Comparison of ENCODE assay signal across 9 mouse cellular contexts in the genomic region with DNA sequence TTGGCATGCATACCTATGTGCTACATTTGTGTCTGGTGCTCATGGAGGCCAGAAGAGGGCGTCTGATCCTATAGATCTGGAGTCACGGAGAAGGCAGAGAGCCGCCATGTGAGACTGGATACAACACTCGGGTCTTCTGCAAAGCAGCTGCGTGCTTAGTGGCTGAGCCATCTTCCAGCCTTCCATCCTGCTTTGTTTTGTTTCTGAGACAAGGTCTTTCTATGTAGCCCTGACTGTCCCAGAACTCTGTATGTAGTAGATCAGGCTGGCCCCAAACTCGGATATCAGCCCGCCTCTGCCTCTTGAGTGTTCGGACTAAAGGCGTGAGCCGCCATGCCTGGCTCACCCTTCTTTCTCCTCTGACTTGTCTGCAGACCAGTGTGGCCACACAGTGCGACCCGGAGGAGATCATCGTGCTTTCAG. TPM values are rescaled to one million over a fixed set of nuclear protein-coding genes. Genes with fewer than 3 reads are reported as not detected.
DNase-seq lines count a peak whose midpoint lies in the region; ATAC-seq and TF ChIP-seq lines count a peak whose summit lies in the region.
"Had no signal": no experiment of that assay in that cellular context is flagged by ENCODE, and none has a peak within 500 bp of the region (broad histone marks: within the 10 kb centered on the region; RNA-seq: fewer than 3 reads in every experiment).

No protein-coding gene starts in this region.

- peaks cover 18 to 29% of the 10 kb centered on the region in 2 experiments for H3K4me1 ChIP-seq in heart, embryonic 14.5 days (ENCODE audit: control insufficient read depth in 2 of 2, insufficient read depth in 2 of 2, low read length in 2 of 2)
- H3K4me1 ChIP-seq in G1E (ENCODE audit: insufficient read depth, low read depth, low read length) = peaks cover 85% of the 10 kb centered on the region
- peaks cover 30% of the 10 kb centered on the region for H3K4me1 ChIP-seq in heart, embryonic 16.5 days (ENCODE audit: control insufficient read depth, insufficient read depth, low read length)
- peaks cover 74% of the 10 kb centered on the region for H3K4me1 ChIP-seq in midbrain, embryonic 10.5 days

- peak overlapping the region; percentile 57 for H3K4me2 ChIP-seq in heart, embryonic 14.5 days (ENCODE audit: low read length)
- peak overlapping the region; percentile 66; the same call in 1 of the 2 replicates for H3K4me2 ChIP-seq in heart, embryonic 16.5 days (ENCODE audit: low read depth, low read length)

- no peak for ATAC-seq in heart, embryonic 14.5 days (ENCODE audit: insufficient number of reproducible peaks, insufficient read depth, low FRiP score, low read depth)
- ATAC-seq in G1E (ENCODE audit: extremely low read depth, insufficient number of reproducible peaks, low FRiP score, poor library complexity, severe bottlenecking) = no peak
- ATAC-seq in heart, embryonic 16.5 days (replicated peaks; ENCODE audit: extremely low read depth, insufficient read depth, low FRiP score) = no peak

- no peaks in the 10 kb centered on the region for H3K27me3 ChIP-seq in heart, embryonic 14.5 days (ENCODE audit: control insufficient read depth, insufficient read depth, low read length)
- H3K27me3 ChIP-seq in G1E (ENCODE audit: insufficient read depth, low read length) = no peaks in the 10 kb centered on the region
- no peaks in the 10 kb centered on the region for H3K27me3 ChIP-seq in heart, embryonic 16.5 days (ENCODE audit: control insufficient read depth, insufficient read depth, low read length)
- peaks cover 18% of the 10 kb centered on the region for H3K27me3 ChIP-seq in midbrain, embryonic 10.5 days (ENCODE audit: low read depth, poor library complexity, severe bottlenecking)

- peaks cover 60% of the 10 kb centered on the region for H3K36me3 ChIP-seq in heart, embryonic 14.5 days (ENCODE audit: control insufficient read depth, insufficient read depth, low read length)
- peaks cover 73% of the 10 kb centered on the region for H3K36me3 ChIP-seq in G1E (replicated peaks)
- H3K36me3 ChIP-seq in heart, embryonic 16.5 days (ENCODE audit: control insufficient read depth, insufficient read depth) = peaks cover 43% of the 10 kb centered on the region
- peaks cover 67% of the 10 kb centered on the region for H3K36me3 ChIP-seq in midbrain, embryonic 10.5 days

- no peak for DNase-seq in heart, adult 9 months (ENCODE audit: low spot score in 2 of 2)
- DNase-seq in G1E (ENCODE audit: low spot score) = no peak
- DNase-seq in midbrain, embryonic 10.5 days (ENCODE audit: low spot score) = no peak
- no peak for DNase-seq in embryo, embryonic 10.5 days (ENCODE audit: low spot score)
- DNase-seq in thymus, adult 18-20 months = no peak
- no peak for DNase-seq in frontal cortex, postnatal 14 days (ENCODE audit: low spot score in 2 of 2)

- no peaks in the 10 kb centered on the region for H3K9me3 ChIP-seq in heart, embryonic 14.5 days (ENCODE audit: control insufficient read depth, low read length)
- H3K9me3 ChIP-seq in G1E (replicated peaks) = peaks cover 19% of the 10 kb centered on the region
- no peaks in the 10 kb centered on the region for H3K9me3 ChIP-seq in heart, embryonic 16.5 days (replicated peaks; ENCODE audit: control insufficient read depth, low read length)
- no peaks in the 10 kb centered on the region for H3K9me3 ChIP-seq in midbrain, embryonic 10.5 days (replicated peaks)

- H3K9ac ChIP-seq in heart, embryonic 14.5 days (ENCODE audit: low read length) = no peak overlapping the region; the same call in 1 of the 2 replicates
- peak overlapping the region; percentile 52; the same call in 1 of the 2 replicates for H3K9ac ChIP-seq in heart, embryonic 16.5 days (ENCODE audit: low read length)

- no peak overlapping the region for H3K4me3 ChIP-seq in heart, embryonic 14.5 days (ENCODE audit: control insufficient read depth in 1 of 2, insufficient read depth in 1 of 2, low read depth in 1 of 2, low read length in 2 of 2)
- H3K4me3 ChIP-seq in G1E (ENCODE audit: low read depth, low read length) = peak overlapping the region; percentile 67; the same call in 1 of the 2 replicates
- H3K4me3 ChIP-seq in heart, embryonic 16.5 days (ENCODE audit: low read length) = peak overlapping the region; percentile 74
- peak overlapping the region; percentile 74 for H3K4me3 ChIP-seq in midbrain, embryonic 10.5 days

- WGBS in heart, embryonic 14.5 days = 70% methylated on average over 13 of the region's 13 CpGs
- WGBS in heart, embryonic 16.5 days = 71% methylated on average over 13 of the region's 13 CpGs
- WGBS in midbrain, embryonic 10.5 days = 74% methylated on average over 13 of the region's 13 CpGs

- TF ChIP-seq CTCF in G1E (IDR thresholded peaks at IDR 0.05; ENCODE audit: low read depth, low read length) = no peak

- H3K27ac ChIP-seq in heart, embryonic 14.5 days (replicated peaks in 1 of 2; ENCODE audit: control insufficient read depth in 1 of 2, insufficient read depth in 1 of 2, low read depth in 2 of 2, low read length in 2 of 2) = no peak overlapping the region
- no peak overlapping the region for H3K27ac ChIP-seq in heart, embryonic 16.5 days (ENCODE audit: low read length)
- H3K27ac ChIP-seq in midbrain, embryonic 10.5 days (replicated peaks) = no peak overlapping the region

RNA-seq across cellular contexts. Expression of a gene that starts 0.7 kb away (rescaled TPM):
- polyA plus RNA-seq in heart, embryonic 14.5 days (2014; fragmentation: Nextera tagmentation; extraction: Ambion mirVana) = 44.9 and 47.1 TPM in 2 replicates
- 34.0 and 43.0 TPM in 2 replicates for total RNA-seq in G1E (2014; fragmentation: Nextera tagmentation)
- 17.0 and 18.5 TPM in 2 replicates for total RNA-seq in G1E (2017)
- polyA plus RNA-seq in G1E (2012) = 142 and 157 TPM in 2 replicates
- polyA plus RNA-seq in heart, embryonic 16.5 days (2015; fragmentation: Nextera tagmentation; extraction: Ambion mirVana) = 56.1 and 64.3 TPM in 2 replicates
- polyA plus RNA-seq in midbrain, embryonic 10.5 days (2016; fragmentation: Nextera tagmentation; extraction: Ambion mirVana) = 14.9 and 17.3 TPM in 2 replicates

RNA-seq across cellular contexts. Expression of a gene that starts 0.7 kb away (rescaled TPM):
- 4.5 and 8.9 TPM in 2 replicates for polyA plus RNA-seq in heart, embryonic 14.5 days (2014; fragmentation: Nextera tagmentation; extraction: Ambion mirVana)
- total RNA-seq in G1E (2014; fragmentation: Nextera tagmentation) = 9.5 and 15.8 TPM in 2 replicates
- 19.7 and 22.2 TPM in 2 replicates for total RNA-seq in G1E (2017)
- 41.9 and 42.1 TPM in 2 replicates for polyA plus RNA-seq in G1E (2012)
- 12.8 and 14.0 TPM in 2 replicates for polyA plus RNA-seq in heart, embryonic 16.5 days (2015; fragmentation: Nextera tagmentation; extraction: Ambion mirVana)
- polyA plus RNA-seq in midbrain, embryonic 10.5 days (2016; fragmentation: Nextera tagmentation; extraction: Ambion mirVana) = 23.5 and 24.1 TPM in 2 replicates

RNA-seq across cellular contexts. Expression of a gene that starts 5.8 kb away (rescaled TPM):
- 24.5 and 27.2 TPM in 2 replicates for polyA plus RNA-seq in heart, embryonic 14.5 days (2014; fragmentation: Nextera tagmentation; extraction: Ambion mirVana)
- 72.7 and 73.2 TPM in 2 replicates for total RNA-seq in G1E (2014; fragmentation: Nextera tagmentation)
- 33.0 and 46.3 TPM in 2 replicates for total RNA-seq in G1E (2017)
- polyA plus RNA-seq in G1E (2012) = 58.8 and 67.4 TPM in 2 replicates
- polyA plus RNA-seq in heart, embryonic 16.5 days (2015; fragmentation: Nextera tagmentation; extraction: Ambion mirVana) = 34.8 and 39.4 TPM in 2 replicates
- 77.5 and 82.6 TPM in 2 replicates for polyA plus RNA-seq in midbrain, embryonic 10.5 days (2016; fragmentation: Nextera tagmentation; extraction: Ambion mirVana)

RNA-seq across cellular contexts. Expression of a gene that starts 10.0 kb away (rescaled TPM):
- 0.26 and 0.35 TPM in 2 replicates for polyA plus RNA-seq in heart, embryonic 14.5 days (2014; fragmentation: Nextera tagmentation; extraction: Ambion mirVana)
- total RNA-seq in G1E (2014; fragmentation: Nextera tagmentation) = not detected in 2 replicates
- total RNA-seq in G1E (2017) = not detected in 2 replicates
- polyA plus RNA-seq in G1E (2012) = 0.13 TPM in 1 of 2 replicates, not detected in the other
- 0.30 TPM in 1 of 2 replicates, not detected in the other for polyA plus RNA-seq in heart, embryonic 16.5 days (2015; fragmentation: Nextera tagmentation; extraction: Ambion mirVana)
- polyA plus RNA-seq in midbrain, embryonic 10.5 days (2016; fragmentation: Nextera tagmentation; extraction: Ambion mirVana) = 0.30 TPM in 1 of 2 replicates, not detected in the other
- polyA plus RNA-seq: kidney, adult 2 months had no signal

RNA-seq across cellular contexts. Expression of a gene that starts 14.4 kb away (rescaled TPM):
- polyA plus RNA-seq in heart, embryonic 14.5 days (2014; fragmentation: Nextera tagmentation; extraction: Ambion mirVana) = 30.3 and 38.9 TPM in 2 replicates
- 27.0 and 32.9 TPM in 2 replicates for total RNA-seq in G1E (2014; fragmentation: Nextera tagmentation)
- 35.5 and 38.9 TPM in 2 replicates for total RNA-seq in G1E (2017)
- polyA plus RNA-seq in G1E (2012) = 145 and 166 TPM in 2 replicates
- polyA plus RNA-seq in heart, embryonic 16.5 days (2015; fragmentation: Nextera tagmentation; extraction: Ambion mirVana) = 40.8 and 42.9 TPM in 2 replicates
- 43.1 and 46.9 TPM in 2 replicates for polyA plus RNA-seq in midbrain, embryonic 10.5 days (2016; fragmentation: Nextera tagmentation; extraction: Ambion mirVana)

Comparison
In these comparisons a context has a peak if more than half of its experiments do, and no peak if none do; other contexts are left out.
1. H3K4me3 ChIP-seq: peak in G1E (single experiment), heart, embryonic 16.5 days (single experiment) and midbrain, embryonic 10.5 days (single experiment); none in heart, embryonic 14.5 days (0 of 2).